Mouse (Mus musculus): ENCODE data around the gene Pip5k1c. TPM values are rescaled to one million over a fixed set of nuclear protein-coding genes. Genes with fewer than 3 reads are reported as not detected.

Pip5k1c gene
- total RNA-seq, 2 experiments from 2014 or later = 18.9 to 32.4 TPM

DNA sequence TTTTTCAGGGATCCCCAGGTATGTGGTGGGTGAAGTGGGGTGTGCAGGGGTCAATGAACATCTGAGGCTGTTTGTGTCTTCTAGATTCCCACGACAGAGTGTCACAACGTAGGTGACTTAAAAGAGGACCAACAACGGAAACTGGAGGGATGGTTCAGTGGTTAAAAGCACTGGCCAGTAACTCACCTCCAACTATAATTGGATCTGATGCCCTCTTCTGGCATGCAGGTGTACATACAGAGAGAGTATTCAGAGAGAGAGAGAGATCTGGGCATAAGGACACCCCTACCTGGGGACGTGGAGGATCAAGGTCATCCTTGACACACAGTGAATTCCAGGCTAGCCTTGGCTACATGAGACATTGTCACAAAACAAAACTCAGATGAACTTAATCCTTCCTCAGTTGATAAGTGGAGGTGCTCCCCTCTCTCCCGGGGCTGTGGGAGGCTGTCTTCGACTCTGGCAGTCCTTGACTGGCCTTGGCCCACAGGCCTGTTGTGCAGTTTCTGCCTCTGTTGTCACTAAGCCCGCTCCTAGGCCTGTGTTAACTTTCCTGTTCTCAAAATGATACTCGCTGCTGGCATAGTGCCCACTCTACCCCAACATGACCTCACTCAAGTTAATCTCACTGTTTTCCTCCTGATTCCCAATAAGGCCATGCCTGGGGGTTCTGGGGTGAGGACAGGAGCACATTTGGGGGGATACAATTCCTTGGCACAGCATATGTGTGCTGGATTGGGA lies 51.8 kb downstream of the Pip5k1c start:
- no peak for ATAC-seq (replicated peaks; ENCODE audit: poor library complexity)

DNA sequence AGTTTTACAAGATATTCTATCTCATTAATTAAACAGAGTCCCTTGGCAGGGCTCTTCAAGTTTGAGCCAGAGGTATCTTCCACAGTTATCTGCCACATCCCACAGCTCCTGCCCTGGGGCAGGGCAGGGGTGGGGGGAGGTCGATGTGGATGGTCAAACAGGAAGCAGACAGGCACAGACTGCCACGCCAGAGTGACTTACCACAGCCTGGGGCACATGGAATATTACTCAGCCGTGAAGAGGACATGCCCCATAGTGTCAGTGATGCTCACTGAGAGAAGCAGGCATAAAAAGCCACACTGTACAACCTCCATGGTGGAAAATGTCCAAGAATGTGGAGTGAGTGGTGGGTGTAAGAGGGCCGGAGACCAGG lies 52.4 kb downstream of the Pip5k1c start:
- ATAC-seq (replicated peaks; ENCODE audit: poor library complexity) = no peak

DNA sequence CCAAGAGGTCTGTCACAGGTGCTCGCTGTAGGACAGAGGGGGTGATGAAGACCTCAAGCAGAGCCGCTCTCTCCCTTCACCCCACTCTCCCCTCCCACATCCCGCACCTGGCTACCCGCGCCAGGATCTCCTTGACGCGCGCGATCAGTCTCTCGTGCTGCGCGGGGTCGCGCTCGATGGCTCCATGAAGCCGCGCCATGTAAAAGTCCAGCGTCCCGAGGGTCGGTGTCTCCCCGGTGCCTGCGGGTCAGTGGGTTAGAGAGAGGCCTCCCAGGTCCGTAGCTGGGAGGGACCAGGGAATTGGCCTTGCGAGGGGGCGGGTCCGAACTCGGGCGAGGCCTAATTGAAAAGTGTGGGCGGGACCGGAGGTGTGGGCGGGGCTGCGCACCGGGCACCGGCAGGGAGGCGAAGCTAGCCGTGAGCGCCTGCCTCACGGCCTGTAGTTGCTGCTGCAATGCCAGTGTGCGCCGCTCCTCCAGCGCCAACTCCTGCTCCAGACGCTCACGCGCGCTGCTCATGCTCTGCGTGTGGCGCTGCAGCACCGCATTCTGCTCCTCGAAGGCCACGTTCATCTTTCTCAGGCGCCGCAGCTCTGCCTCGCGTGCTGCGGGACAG lies 53.8 kb downstream of the Pip5k1c start:
- ATAC-seq (replicated peaks; ENCODE audit: poor library complexity) = peak; percentile 58

- ATAC-seq (replicated peaks; ENCODE audit: poor library complexity) = peak; percentile 40
Observed at GRCm38 (mm10) chr10:81349146-81349545, 56.4 kb downstream of the Pip5k1c start.

DNA sequence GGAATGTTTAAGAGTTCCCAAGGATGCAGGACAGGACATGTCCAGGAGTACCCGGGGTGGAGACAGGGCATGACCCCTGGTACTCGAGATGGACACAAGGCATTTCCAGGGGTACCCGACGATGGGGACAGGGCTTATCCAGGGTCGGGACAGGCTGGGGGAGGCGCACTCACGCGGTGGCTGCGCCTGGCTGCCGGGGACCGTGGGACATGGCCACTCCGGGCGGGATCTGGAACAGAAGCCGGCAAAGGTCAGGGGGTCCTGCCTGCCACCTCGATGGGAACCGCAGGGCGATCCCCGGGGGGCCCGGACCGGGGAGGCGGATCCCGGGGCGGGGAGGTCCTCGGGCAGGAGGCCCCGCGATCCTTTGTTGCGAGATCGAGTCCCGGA lies 57.2 kb downstream of the Pip5k1c start:
- ATAC-seq (replicated peaks; ENCODE audit: poor library complexity) = no peak

GRCm38 (mm10) chr10:81350351-81351063 lies 57.7 kb downstream of the Pip5k1c start, which contains the start of gene Hmg20b:
TSS of gene Hmg20b (minus strand) at chr10:81350480.
- ATAC-seq (replicated peaks; ENCODE audit: poor library complexity) = peak; percentile 80

- ATAC-seq (replicated peaks; ENCODE audit: poor library complexity) = peak; percentile 32
Observed at GRCm38 (mm10) chr10:81351678-81352291, 59.0 kb downstream of the Pip5k1c start.

- ATAC-seq (replicated peaks; ENCODE audit: poor library complexity) = no peak
Observed at GRCm38 (mm10) chr10:81354738-81355477, 62.1 kb downstream of the Pip5k1c start.

DNA sequence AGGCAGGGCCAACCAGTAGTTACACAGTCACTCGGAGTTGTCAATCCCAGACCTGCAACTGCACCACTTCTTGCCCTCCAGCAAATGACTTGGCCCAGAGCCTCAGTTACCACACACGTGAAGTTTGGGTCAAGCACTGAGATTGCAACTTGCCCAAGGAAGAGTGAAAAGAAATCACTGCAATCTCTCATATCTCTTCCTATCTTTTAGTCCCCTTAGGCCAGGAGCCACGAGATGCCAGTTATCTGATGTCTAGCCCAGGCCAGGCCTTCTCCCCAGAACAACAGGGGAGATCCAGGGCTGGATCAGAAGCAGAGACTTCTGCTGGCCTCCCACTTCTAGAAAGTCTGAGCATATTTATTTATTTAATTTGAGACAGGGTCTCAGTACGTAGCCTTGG lies 62.8 kb downstream of the Pip5k1c start:
- ATAC-seq (replicated peaks; ENCODE audit: poor library complexity) = no peak

DNA sequence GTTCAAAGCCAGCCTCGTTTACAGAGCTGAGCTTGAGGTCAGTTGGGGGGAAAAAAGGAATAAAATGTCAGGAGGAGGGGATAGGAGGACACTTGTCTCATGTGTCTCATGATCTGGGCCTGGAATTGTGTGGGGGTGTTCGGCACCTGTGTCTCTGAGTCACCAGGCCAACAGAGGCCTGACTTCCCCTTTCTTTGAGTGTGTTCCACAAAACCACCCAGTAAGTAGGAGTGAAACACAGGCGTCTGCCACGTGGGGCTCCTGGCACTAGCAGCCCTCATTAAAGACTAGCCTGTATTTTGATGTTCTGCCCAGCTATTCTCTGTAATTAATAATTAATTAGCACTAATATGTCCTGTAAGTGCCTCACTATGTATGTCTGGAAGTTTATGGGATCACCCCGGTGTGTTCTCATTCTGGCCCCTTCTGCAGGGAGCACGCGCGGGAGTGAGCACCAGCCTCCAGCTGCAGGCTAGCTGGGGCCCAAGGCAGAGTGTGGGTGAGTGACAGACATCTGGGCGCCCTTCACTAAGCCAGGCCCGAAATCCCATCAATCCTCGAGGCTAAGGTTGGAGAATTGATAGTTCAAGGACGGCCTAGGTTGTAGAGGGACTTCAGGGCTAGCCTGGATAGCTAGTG lies 63.7 kb downstream of the Pip5k1c start:
- ATAC-seq (replicated peaks; ENCODE audit: poor library complexity) = peak; percentile 52

DNA sequence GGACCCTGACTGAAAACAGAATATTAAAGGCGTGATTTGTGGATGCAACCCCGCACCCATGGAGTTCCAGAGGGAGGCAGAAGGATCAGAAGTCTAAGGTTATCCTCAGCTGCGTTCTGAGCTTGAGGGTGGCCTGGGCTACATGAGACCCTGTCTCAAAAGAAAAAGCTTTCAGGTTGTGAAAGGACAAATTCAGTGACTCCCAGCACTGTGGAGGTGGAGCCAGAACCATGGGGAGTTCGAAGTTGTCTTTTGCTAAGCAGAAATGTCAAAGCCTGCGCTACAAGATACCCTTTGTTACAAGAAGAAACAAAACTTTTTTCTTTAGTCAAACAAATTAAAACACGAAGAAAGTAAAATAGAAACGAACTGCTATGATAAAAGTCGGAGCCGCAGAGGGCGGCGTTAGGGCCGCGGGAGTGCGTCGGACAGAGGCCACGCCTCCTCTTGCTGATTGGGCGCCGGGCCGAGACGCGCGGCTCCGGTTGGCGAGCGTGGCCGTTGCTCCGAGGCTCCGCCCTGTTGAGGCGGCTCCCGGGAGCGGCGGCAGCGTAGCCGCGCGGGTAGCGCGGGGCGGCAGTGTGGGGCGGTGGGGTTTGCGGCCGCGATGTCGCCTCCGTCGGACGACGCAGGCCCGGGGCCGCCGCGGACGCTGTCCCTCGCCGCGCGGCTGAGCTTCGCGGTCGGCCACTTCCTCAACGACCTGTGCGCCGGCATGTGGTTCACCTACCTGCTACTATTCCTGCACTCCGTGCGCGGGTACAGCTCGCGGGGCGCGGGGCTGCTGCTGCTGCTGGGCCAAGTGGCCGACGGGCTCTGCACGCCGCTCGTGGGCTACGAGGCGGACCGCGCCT lies 64.5 kb downstream of the Pip5k1c start, which contains the start of gene Mfsd12:
Gene Mfsd12, plus strand, starts transcription at position 501 of the 854 bp plus-strand sequence.
- peak; percentile 77 for ATAC-seq (replicated peaks; ENCODE audit: poor library complexity)

DNA sequence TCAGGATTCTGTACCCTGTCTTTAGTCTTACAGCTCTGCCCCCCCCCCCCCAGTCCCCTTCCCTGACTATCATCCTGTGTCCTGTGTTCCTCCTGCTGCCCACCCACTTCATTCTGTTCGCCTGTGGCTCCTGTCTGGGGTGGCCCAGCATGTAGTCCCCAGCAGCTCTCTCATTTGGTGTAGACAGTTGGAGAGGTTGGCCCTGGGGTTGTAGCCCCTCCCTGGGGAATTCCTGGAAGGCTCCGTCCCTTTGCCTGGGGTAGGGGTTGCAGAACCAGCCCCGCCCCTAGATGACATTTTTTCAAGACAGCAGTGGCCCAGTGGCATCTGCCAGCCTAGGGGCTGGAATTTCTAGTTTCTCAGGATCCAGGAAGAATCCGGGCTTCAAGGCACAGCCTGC lies 65.4 kb downstream of the Pip5k1c start:
- ATAC-seq (replicated peaks; ENCODE audit: poor library complexity) = no peak

- ATAC-seq (replicated peaks; ENCODE audit: poor library complexity) = peak; percentile 29
Observed at GRCm38 (mm10) chr10:81358841-81359240, 66.1 kb downstream of the Pip5k1c start.

DNA sequence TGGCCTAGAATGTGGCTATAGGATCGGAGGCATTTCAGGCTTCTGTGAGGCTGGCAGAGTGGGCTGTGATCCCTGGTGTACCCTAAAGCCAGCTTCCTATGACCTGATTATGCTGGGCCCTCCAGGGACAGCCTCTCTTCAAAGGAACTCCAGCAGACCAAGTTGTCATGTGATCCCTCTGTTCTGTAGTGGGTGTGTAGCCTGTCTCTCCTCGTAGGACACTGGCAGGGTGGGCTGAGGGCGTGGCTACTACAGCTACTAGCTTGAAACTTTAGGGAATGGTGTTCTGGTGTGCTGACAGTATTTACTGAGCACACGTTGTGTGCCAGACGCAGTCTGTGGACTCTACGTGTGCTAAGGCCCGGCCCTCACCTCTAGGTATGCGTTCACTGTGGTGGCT lies 68.0 kb downstream of the Pip5k1c start:
- no peak for ATAC-seq (replicated peaks; ENCODE audit: poor library complexity)

- ATAC-seq (replicated peaks; ENCODE audit: poor library complexity) = peak; percentile 51
Observed at GRCm38 (mm10) chr10:81362336-81362949, 69.7 kb downstream of the Pip5k1c start.

DNA sequence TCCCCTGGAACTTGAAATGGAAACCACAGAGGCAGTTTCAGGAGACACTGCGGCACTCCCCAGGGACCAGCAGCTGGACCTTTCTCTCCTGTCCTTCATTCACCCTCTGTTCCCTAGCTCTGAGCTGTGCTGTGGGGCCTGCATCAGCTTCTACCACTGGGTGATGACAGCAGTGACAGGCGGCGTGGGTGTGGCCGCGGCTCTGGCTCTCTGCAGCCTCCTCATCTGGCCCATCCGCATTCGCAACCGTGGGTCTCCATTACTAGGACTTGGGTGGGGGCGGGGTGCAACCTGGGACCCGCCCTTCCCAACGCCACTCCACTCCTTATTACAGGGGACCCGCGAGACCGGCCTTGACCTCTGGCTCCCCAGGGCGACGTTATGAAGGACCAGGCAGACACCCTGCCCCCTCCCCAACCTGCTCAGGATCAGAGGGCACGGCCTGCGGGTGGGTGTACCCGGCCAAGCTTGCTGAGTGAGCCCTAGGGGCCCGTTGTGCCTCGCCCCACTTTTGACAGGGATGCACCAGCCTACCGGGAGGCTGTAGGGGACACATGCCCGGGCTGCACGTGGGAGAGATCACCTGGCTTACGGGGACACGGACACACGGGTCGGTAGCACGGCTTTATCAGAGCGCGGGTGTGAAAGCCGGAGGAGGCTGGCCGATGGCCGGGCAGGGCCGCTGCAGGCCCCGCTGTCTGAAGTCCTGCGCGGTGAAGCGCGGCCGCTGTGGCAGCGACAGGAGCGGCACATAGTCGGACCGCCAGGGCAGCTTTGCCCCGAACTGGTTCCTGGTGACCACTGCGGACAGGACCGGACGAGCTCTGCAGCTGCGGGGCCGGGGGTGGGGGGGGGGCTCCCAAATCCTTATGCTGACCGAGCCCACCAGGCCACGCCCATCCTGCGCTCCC lies 70.9 kb downstream of the Pip5k1c start:
- no peak for ATAC-seq (replicated peaks; ENCODE audit: poor library complexity)

DNA sequence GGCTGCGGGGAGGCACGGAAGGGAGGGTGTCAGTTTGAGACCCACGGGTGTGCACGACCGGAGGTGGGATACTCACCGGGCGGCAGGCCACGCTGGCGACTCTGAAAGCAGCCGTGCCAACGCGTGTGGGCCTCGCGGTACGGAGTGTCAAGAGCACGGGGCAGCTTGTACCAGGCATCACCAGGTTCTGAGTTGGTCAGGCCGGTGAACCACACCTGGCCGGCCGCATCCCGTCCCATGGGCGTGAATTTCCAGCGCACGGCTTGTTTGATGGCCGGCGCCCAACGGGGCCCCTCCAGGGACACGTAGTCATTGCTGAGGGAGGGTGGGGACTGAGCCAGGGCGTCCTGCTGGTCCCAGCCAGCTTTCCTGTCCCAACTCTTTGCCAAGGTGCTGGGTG lies 71.9 kb downstream of the Pip5k1c start:
- ATAC-seq (replicated peaks; ENCODE audit: poor library complexity) = no peak

DNA sequence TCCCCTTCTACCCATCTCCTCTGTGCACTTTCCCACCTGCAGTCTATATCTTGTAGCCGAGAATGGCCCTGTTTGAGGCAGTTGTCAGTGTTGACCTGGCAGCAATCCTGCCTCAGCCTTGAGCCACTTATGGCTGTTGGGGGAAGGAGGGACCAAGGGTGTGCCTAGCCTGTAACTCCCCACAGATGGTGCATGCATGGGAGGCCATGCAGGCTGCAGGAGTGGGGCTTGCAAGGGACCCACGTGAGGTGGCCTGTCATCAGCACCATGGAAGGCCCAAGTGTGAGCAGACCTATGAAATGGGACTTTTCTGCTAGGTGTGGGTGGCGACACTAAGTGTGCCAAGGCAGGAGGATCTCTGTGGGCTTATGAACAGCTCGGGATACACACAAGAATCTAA lies 72.3 kb downstream of the Pip5k1c start:
- ATAC-seq (replicated peaks; ENCODE audit: poor library complexity) = no peak
